Mouse (Mus musculus) spleen, adult 2 months (tissue): ENCODE measurements around the gene Thrap3. TPM values are rescaled to one million over a fixed set of nuclear protein-coding genes. Genes with fewer than 3 reads are reported as not detected.
"Not testable (repeated sequence)": the region's sequence is repeated elsewhere in the genome, so short reads cannot be mapped to it uniquely, and the experiment has no call there.

Experiments used
- DNase-seq, 2 experiments: peaks; one replicate each; pipeline versions ENCODE4 v3.0.0 to v3.0.0-alpha.2; 2012 to 2021; ENCODE audit warnings: low spot score in 2 of 2, low read depth in 1 of 2
- H3K27ac ChIP-seq: fragments of 200-500 bp; 2 replicates; pipeline ENCODE4 v1.5.1; 2012; ENCODE audit warnings: low read length, inconsistent platforms; ENCODE audit not compliant: insufficient read depth
- H3K27me3 ChIP-seq: fragments of 200-500 bp; 2 replicates; pipeline ENCODE4 v1.6.1; 2012; ENCODE audit warnings: mild to moderate bottlenecking, moderate library complexity, low read length, inconsistent platforms; ENCODE audit not compliant: control insufficient read depth, insufficient read depth
- H3K36me3 ChIP-seq: fragments of 200-500 bp; 2 replicates; pipeline ENCODE4 v1.6.1; 2012; ENCODE audit warnings: mild to moderate bottlenecking, low read length, inconsistent platforms; ENCODE audit not compliant: control insufficient read depth, insufficient read depth
- H3K4me1 ChIP-seq: fragments of 200-500 bp; 2 replicates; pipeline ENCODE4 v1.6.1; 2011; ENCODE audit warnings: inconsistent platforms; ENCODE audit not compliant: control insufficient read depth, insufficient read depth, insufficient read length
- H3K4me3 ChIP-seq: fragments of 200-500 bp; 2 replicates; pipeline ENCODE4 v1.5.1; 2011; ENCODE audit warnings: mild to moderate bottlenecking, inconsistent platforms; ENCODE audit not compliant: insufficient read depth, insufficient read length; ENCODE audit errors: extremely low read depth
- CTCF ChIP-seq: fragments of 200-500 bp; IDR thresholded peaks from 2 replicates; pipeline ENCODE4 v1.5.1; 2011; ENCODE audit warnings: mild to moderate bottlenecking, inconsistent platforms; ENCODE audit not compliant: insufficient read depth, insufficient read length, insufficient replicate concordance; ENCODE audit errors: extremely low read depth
- POLR2A ChIP-seq: fragments of 200-500 bp; IDR thresholded peaks from 2 replicates; pipeline ENCODE4 v1.6.1; 2011; ENCODE audit warnings: low read depth, low read length, inconsistent platforms
- WGBS: fragments of 180-500 bp; shearing (Covaris S2); methylation state at CpG from one replicate; pipeline ENCODE4 v1.1.7; 2018; 5-methylcytosine and 5-hydroxymethylcytosine counted together
- polyA plus RNA-seq: library from polyadenylated mRNA; depleted of rRNA; stranded (reverse); fragments of >200 nt; gene quantifications from 2 replicates; pipeline ENCODE4 v1.2.3, GENCODE M21; 2012

The Thrap3 gene
- polyA plus RNA-seq, 1 experiment, result 53.0 TPM

DNA sequence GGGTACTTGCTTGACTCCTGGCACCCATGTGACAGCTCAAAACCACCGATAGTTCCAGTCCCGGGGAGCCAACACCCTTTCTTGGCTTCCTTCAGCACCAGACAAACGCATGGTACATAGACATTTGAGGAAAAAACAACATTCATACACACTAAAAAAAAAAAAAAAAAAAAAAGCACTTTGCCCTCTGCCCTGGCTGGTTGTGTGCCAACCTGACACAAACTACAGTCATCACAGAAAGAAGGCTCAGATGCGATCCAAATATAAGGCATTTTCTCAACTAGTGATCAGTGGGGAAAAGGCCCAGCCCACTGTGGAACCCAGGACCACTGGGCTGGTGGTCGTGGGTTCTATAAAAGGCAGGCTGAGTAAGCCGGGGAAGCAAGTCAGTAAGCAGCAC lies 33.7 kb downstream of the Thrap3 start:
- Histone ChIP-seq H3K27me3 (no peaks in the 10 kb centered on the region), H3K27ac (no peak overlapping the region), H3K4me3 (no peak overlapping the region), H3K4me1 (no peaks in the 10 kb centered on the region), H3K36me3 (peaks cover 49% of the 10 kb centered on the region)
- DNase-seq, result no peak
- TF ChIP-seq POLR2A, result no peak
- TF ChIP-seq CTCF, result no peak
- WGBS, result 90% methylated on average over 6 of the region's 6 CpGs

GRCm38 (mm10) chr4:126166084-126166483 lies 36.5 kb downstream of the Thrap3 start:
- Histone ChIP-seq H3K36me3 (peaks cover 35% of the 10 kb centered on the region), H3K4me1 (peaks cover 3% of the 10 kb centered on the region), H3K4me3 (no peak overlapping the region), H3K27ac (no peak overlapping the region), H3K27me3 (no peaks in the 10 kb centered on the region)
- DNase-seq, result no peak
- WGBS, result 84% methylated on average over 3 of the region's 3 CpGs
- TF ChIP-seq POLR2A (no peak), CTCF (no peak)

DNA sequence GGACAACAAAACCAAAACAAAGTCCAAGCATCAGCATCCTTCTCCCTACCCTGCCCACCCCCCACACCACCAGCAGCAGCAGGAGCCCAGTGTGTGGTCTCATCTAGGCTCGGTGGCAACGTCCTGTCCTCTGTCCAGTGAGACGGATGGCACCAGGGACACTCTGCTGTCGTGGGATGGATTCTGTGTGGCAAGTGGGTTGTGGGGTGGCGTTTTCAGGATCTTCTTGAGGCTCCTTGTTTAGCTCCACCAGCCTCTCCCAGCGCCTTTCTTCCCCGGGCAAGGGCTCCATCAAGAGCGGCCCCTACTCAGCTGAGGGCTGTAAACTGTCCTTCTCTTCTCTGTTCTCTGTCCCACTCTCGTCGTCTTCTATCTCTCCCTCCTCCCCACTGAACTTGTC lies 37.5 kb downstream of the Thrap3 start:
- H3K4me1 ChIP-seq, H3K27ac ChIP-seq, H3K27me3 ChIP-seq, H3K4me3 ChIP-seq, DNase-seq: not testable (repeated sequence)
- whole genome bisulfite sequencing, result 81% methylated on average over 10 of the region's 10 CpGs
- peaks cover 31% of the 10 kb centered on the region for H3K36me3 ChIP-seq

DNA sequence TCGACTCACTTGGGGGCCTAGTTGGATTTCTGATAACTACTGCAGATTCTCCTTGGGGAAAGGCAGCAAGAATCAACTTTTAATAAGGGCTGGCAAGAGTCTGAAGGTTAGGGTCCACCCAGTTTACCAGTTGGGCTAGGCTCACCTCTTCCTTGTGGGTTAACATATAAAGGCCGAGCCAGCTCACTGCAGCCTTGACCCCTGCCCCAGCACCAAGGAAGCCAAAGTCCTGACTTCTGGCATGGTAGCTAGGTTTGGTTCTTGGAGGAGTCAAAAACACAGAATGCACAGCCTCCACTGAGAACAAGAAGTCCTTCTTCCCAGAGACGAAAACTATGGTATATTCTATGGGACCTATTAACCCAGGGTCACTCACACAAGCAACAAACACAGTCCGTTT lies 38.9 kb downstream of the Thrap3 start:
- DNase-seq, result no peak
- TF ChIP-seq POLR2A, result no peak
- TF ChIP-seq CTCF, result no peak
- Histone ChIP-seq H3K27me3 (no peaks in the 10 kb centered on the region), H3K4me3 (no peak overlapping the region), H3K27ac (no peak overlapping the region), H3K36me3 (peaks cover 22% of the 10 kb centered on the region), H3K4me1 (peaks cover 3% of the 10 kb centered on the region)
- WGBS, result 81% methylated on average over 4 of the region's 4 CpGs

DNA sequence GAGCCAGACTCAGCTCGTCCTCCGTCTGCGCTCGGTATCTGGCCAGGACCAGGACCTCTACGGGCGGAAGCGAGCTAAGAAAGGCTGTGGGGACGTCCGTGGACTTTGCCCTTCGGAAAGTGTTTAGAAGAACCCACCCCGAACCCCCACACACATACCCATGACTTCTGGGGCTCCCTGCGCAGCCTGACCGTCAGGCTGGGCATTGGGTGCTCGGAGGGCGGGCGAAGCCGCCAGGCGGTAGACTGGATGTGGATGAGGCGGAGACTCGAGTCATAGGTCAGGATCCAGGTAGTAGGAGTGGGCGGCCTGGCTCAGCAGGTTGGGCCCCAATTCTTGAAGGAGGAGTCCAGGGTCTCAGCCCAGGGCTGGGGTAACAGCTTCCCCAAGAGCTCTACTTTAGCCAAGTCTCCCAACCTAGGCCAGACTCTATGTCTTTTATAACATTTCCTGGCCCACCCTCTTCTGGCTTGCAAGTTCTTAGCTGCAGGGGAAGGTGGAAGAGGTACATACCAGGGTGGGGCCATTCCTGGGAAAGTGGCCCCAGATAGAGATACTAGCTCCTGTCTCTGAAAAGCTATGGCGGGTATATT lies 39.4 kb downstream of the Thrap3 start, which contains the start of gene Sh3d21:
TSS of gene Sh3d21 (minus strand) at position 425 of the 593 bp plus-strand sequence.
- Histone ChIP-seq H3K36me3 (peaks cover 18% of the 10 kb centered on the region), H3K4me3 (peak within 1 kb of the TSS; percentile 59), H3K27ac (no peak within 1 kb of the TSS; the same call in 1 of the 2 replicates), H3K4me1 (peaks cover 3% of the 10 kb centered on the region), H3K27me3 (no peaks in the 10 kb centered on the region)
- DNase-seq, result no peak
- no peak for TF ChIP-seq POLR2A
- no peak for TF ChIP-seq CTCF
- 12% methylated on average over 22 of the region's 22 CpGs for WGBS

- 1% methylated on average over 44 of the region's 44 CpGs for WGBS
- peaks cover 3% of the 10 kb centered on the region for H3K4me1 ChIP-seq
- H3K27me3 ChIP-seq, result no peaks in the 10 kb centered on the region
- peak overlapping the region; percentile 59 for H3K4me3 ChIP-seq
- DNase-seq, result peak; percentile 42 to 77
- peaks cover 13% of the 10 kb centered on the region for H3K36me3 ChIP-seq
- no peak for TF ChIP-seq CTCF
- no peak for TF ChIP-seq POLR2A
- H3K27ac ChIP-seq, result no peak overlapping the region; the same call in 1 of the 2 replicates
Observed at GRCm38 (mm10) chr4:126162544-126163066, 40.0 kb downstream of the Thrap3 start.

DNA sequence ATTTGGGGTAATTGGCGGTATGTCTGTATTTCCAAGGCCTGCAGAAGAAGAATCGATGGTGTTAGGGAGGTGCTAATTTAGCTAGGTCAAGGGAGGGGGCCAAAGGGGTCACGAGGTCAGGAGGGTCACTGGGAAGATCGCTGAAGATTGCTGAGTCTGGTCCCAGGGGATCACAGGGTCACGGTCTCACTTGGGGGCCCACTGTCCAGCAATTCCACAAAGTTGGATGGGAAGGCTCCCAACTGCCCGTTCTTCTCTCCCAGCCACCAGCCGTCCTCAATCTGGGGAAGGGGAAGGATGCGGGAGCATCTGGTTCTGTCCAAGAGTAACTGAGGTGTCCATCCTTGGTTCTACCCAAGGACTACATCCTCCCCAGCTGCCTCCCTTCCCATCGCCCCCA lies 40.6 kb downstream of the Thrap3 start:
- Histone ChIP-seq H3K27me3 (no peaks in the 10 kb centered on the region), H3K4me3 (no peak overlapping the region), H3K27ac (no peak overlapping the region), H3K4me1 (peaks cover 3% of the 10 kb centered on the region), H3K36me3 (peaks cover 11% of the 10 kb centered on the region)
- TF ChIP-seq POLR2A (no peak), CTCF (no peak)
- no peak for DNase-seq
- 87% methylated on average over 9 of the region's 9 CpGs for WGBS
